Comparison of ENCODE assay signal across 8 mouse cellular contexts in genomic region chr11:117114231-117114591, GRCm38 (mm10). TPM values are rescaled to one million over a fixed set of nuclear protein-coding genes. Genes with fewer than 3 reads are reported as not detected.
DNase-seq lines count a peak whose midpoint lies in the region; ATAC-seq and TF ChIP-seq lines count a peak whose summit lies in the region.

No protein-coding gene starts in this region.

- WGBS in kidney, embryonic 16.5 days = 35% methylated on average over 13 of the region's 13 CpGs
- WGBS in midbrain, postnatal 0 days = 47% methylated on average over 13 of the region's 13 CpGs

- peaks cover 48% of the 10 kb centered on the region for H3K4me1 ChIP-seq in kidney, embryonic 16.5 days (ENCODE audit: insufficient read depth, low read length)
- H3K4me1 ChIP-seq in midbrain, postnatal 0 days (ENCODE audit: insufficient read depth, low read length) = peaks cover 14% of the 10 kb centered on the region; the same call in 1 of the 2 replicates

- H3K36me3 ChIP-seq in kidney, embryonic 16.5 days (ENCODE audit: insufficient read depth, low read length) = no peaks in the 10 kb centered on the region
- peaks cover 3% of the 10 kb centered on the region; the same call in 1 of the 2 replicates for H3K36me3 ChIP-seq in midbrain, postnatal 0 days (ENCODE audit: insufficient read depth, low read length)

- H3K4me3 ChIP-seq in kidney, embryonic 16.5 days (ENCODE audit: low read length) = peak overlapping the region; percentile 92
- peak overlapping the region; percentile 90 for H3K4me3 ChIP-seq in midbrain, postnatal 0 days (ENCODE audit: low read depth, low read length)

- no peaks in the 10 kb centered on the region for H3K27me3 ChIP-seq in kidney, embryonic 16.5 days (ENCODE audit: insufficient read depth, low read length)
- H3K27me3 ChIP-seq in midbrain, postnatal 0 days (ENCODE audit: insufficient read depth, low read length) = no peaks in the 10 kb centered on the region

- peak overlapping the region; percentile 70 for H3K4me2 ChIP-seq in kidney, embryonic 16.5 days (replicated peaks; ENCODE audit: low read depth, low read length)
- H3K4me2 ChIP-seq in midbrain, postnatal 0 days (ENCODE audit: low read depth, low read length, poor library complexity, severe bottlenecking) = peak overlapping the region; percentile 49

- intact Hi-C loops in gastrocnemius, postnatal 14 days (cut with DNase I; ENCODE audit: low total_unique reads) = no loop called here

- no peaks in the 10 kb centered on the region; the same call in 1 of the 2 replicates for H3K9me3 ChIP-seq in kidney, embryonic 16.5 days (ENCODE audit: low read length)
- no peaks in the 10 kb centered on the region for H3K9me3 ChIP-seq in midbrain, postnatal 0 days (ENCODE audit: low read length)

- TF ChIP-seq CTCF in midbrain, postnatal 0 days (IDR thresholded peaks at IDR 0.05) = peak; percentile 24

- H3K9ac ChIP-seq in kidney, embryonic 16.5 days (replicated peaks; ENCODE audit: low read length) = peak overlapping the region; percentile 85
- H3K9ac ChIP-seq in midbrain, postnatal 0 days (replicated peaks; ENCODE audit: low read length, poor library complexity, severe bottlenecking) = peak overlapping the region; percentile 80

- DNase-seq in kidney, adult 18-20 months = no peak
- DNase-seq in brain, adult 2 months (ENCODE audit: low read depth, low spot score) = peak; percentile 80
- DNase-seq in induced T-regulatory cell, adult 2 months (ENCODE audit: low read depth) = peak; percentile 76
- DNase-seq in midbrain, postnatal 0 days (ENCODE audit: low spot score) = no peak
- DNase-seq in gastrocnemius, postnatal 14 days = no peak
- DNase-seq in kidney, postnatal 4 days = no peak
- DNase-seq in urinary bladder, postnatal 25 days (ENCODE audit: low spot score) = no peak

- no peak for ATAC-seq in kidney, embryonic 16.5 days (ENCODE audit: low FRiP score, low TSS enrichment)
- ATAC-seq in midbrain, postnatal 0 days (ENCODE audit: low FRiP score) = no peak

- peak overlapping the region; percentile 100 for H3K27ac ChIP-seq in kidney, embryonic 16.5 days (ENCODE audit: low read length)
- H3K27ac ChIP-seq in midbrain, postnatal 0 days (ENCODE audit: low read depth, low read length) = peak overlapping the region; percentile 97

RNA-seq across cellular contexts. Expression of gene Sec14l1, which starts 0.8 kb away (rescaled TPM):
- 91.5 and 92.9 TPM in 2 replicates for polyA plus RNA-seq in kidney, embryonic 16.5 days (2015; fragmentation: Nextera tagmentation; extraction: Ambion mirVana)
- 63.5 and 71.1 TPM in 2 replicates for total RNA-seq in midbrain, postnatal 0 days (2014; rRNA removed)
- 48.0 and 49.2 TPM in 2 replicates for polyA plus RNA-seq in midbrain, postnatal 0 days (2015; fragmentation: Nextera tagmentation; extraction: Ambion mirVana)
- 10 to 100 TPM; 58.1 to 58.7 TPM for total RNA-seq in gastrocnemius, postnatal 14 days (2021)

Comparison
In these comparisons a context has a peak if more than half of its experiments do, and no peak if none do; other contexts are left out.
1. DNase-seq: peak in brain, adult 2 months (single experiment) and induced T-regulatory cell, adult 2 months (single experiment); none in kidney, adult 18-20 months (single experiment), midbrain, postnatal 0 days (single experiment), gastrocnemius, postnatal 14 days (single experiment), kidney, postnatal 4 days (0 of 2) and urinary bladder, postnatal 25 days (single experiment).